Mouse (Mus musculus): ENCODE measurements around the gene Myo1e.

DNA sequence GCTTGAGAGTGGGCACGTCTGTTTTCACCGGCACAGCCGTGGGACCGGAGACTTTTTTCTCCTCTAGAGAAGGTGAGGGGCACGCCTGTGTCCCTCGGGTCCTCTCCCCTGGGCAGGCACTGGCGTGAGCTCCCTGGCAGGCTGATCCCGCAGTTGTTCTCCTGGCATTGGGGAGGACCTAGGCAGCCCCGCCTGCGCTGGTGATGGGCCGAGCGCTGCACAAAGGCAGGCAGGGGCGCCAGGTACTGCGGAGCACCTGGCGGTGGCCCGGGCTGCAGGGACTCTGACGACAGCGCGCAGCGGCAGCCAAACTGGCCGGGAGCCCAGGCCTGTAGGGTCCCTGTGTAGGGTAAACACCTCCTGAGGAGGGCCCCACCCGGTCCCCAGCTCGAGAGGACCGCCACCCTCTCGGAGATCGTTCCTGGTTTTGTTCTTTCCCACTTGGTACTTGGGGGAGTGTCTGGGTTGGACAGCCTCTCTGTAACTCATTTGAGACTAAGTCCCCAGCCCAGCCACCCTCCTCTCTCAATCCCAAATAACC, 901 bp downstream of the Myo1e start:
- no peak for TF ChIP-seq CTCF (IDR thresholded peaks at IDR 0.05; ENCODE audit: extremely low read depth, insufficient read depth, insufficient read length, insufficient replicate concordance)
- no peak for TF ChIP-seq POLR2A (IDR thresholded peaks at IDR 0.05; ENCODE audit: low read depth, low read length)

All from spleen, adult 2 months (tissue).